Mouse (Mus musculus) ES-E14 (cell line): ENCODE measurements around the gene Abca12. TPM values are rescaled to one million over a fixed set of nuclear protein-coding genes. Genes with fewer than 3 reads are reported as not detected.

Experiments used
- DNase-seq: peaks from one replicate; pipeline ENCODE4 v3.0.0-alpha.2; 2013; ENCODE audit warnings: low read depth, low spot score
- H3K27ac ChIP-seq: 2 replicates; pipeline ENCODE4 v1.5.1; 2012; ENCODE audit warnings: low read depth, mild to moderate bottlenecking, low read length, moderate library complexity, mixed read lengths; ENCODE audit not compliant: poor library complexity, insufficient read depth, severe bottlenecking
- H3K36me3 ChIP-seq: 2 replicates; pipeline ENCODE4 v1.6.1; 2012; ENCODE audit warnings: mild to moderate bottlenecking, low read length, moderate library complexity, mixed read lengths; ENCODE audit not compliant: control insufficient read depth, poor library complexity, insufficient read depth, severe bottlenecking
- H3K4me1 ChIP-seq, 2 experiments: fragments of 150-350 bp in 1 of 2; sonication (generic) in 1 of 2; 2 replicates each; pipeline ENCODE4 v1.6.1; 2012; ENCODE audit warnings: low read length in 2 of 2, mild to moderate bottlenecking in 1 of 2, mixed read lengths in 1 of 2; ENCODE audit not compliant: control insufficient read depth in 2 of 2, insufficient read depth in 2 of 2, poor library complexity in 1 of 2
- H3K4me3 ChIP-seq, 2 experiments: fragments of 150-350 bp in 1 of 2; sonication (generic) in 1 of 2; 2 replicates each; pipeline ENCODE4 v1.5.1; 2012; ENCODE audit warnings: low read length in 2 of 2, low read depth in 1 of 2, mild to moderate bottlenecking in 1 of 2, mixed read lengths in 1 of 2; ENCODE audit not compliant: insufficient read depth in 1 of 2, poor library complexity in 1 of 2, severe bottlenecking in 1 of 2
- H3K9ac ChIP-seq: 2 replicates; pipeline ENCODE4 v1.6.1; 2012; ENCODE audit warnings: low read depth, mild to moderate bottlenecking, low read length, mixed read lengths; ENCODE audit not compliant: poor library complexity, insufficient read depth, severe bottlenecking
- H3K9me3 ChIP-seq: fragments of 150-350 bp; sonication (generic); 2 replicates; pipeline ENCODE4 v1.6.1; 2012; ENCODE audit warnings: low read depth, mild to moderate bottlenecking, low read length; ENCODE audit not compliant: control insufficient read depth, insufficient read depth
- CHD2 ChIP-seq: IDR thresholded peaks from 2 replicates; pipeline ENCODE4 v1.6.1; 2014; ENCODE audit warnings: mild to moderate bottlenecking, low read depth, low read length, inconsistent platforms
- HCFC1 ChIP-seq: IDR thresholded peaks from 2 replicates; pipeline ENCODE4 v1.6.1; 2012; ENCODE audit warnings: low read length, inconsistent platforms, borderline replicate concordance; ENCODE audit not compliant: insufficient read depth
- MAFK ChIP-seq: IDR thresholded peaks from 2 replicates; pipeline ENCODE4 v1.6.1; 2014; ENCODE audit warnings: mild to moderate bottlenecking, low read depth, low read length, inconsistent platforms; ENCODE audit not compliant: insufficient read depth
- ZC3H11A ChIP-seq: IDR thresholded peaks from 2 replicates; pipeline ENCODE4 v1.6.1; 2012; ENCODE audit warnings: low read depth, mild to moderate bottlenecking, inconsistent platforms, low read length, borderline replicate concordance
- ZNF384 ChIP-seq: IDR thresholded peaks from 2 replicates; pipeline ENCODE4 v1.6.1; 2012; ENCODE audit warnings: low read depth, low read length, inconsistent platforms
- in situ Hi-C, 2 experiments: fragments of 600-800 bp; cut with MboI; formaldehyde crosslinking; loops; one replicate each; pipeline ENCODE4 v1.15.1; 2025; ENCODE audit warnings: low sequenced_read_pairs in 2 of 2, inconsistent platforms in 1 of 2; ENCODE audit not compliant: unreplicated experiment in 2 of 2
- total RNA-seq: library from RNA; depleted of rRNA; stranded (reverse); fragments of 300-350 nt; gene quantifications from 2 replicates; pipeline ENCODE4 v1.2.3, GENCODE M21; 2012

Abca12 gene
- total RNA-seq, 1 experiment, result 0.31 TPM

- in situ Hi-C loops, result no loop called here
- DNase-seq, result no peak
- TF ChIP-seq HCFC1 (no peak), CHD2 (no peak), ZC3H11A (no peak), MAFK (no peak), ZNF384 (no peak)
Observed at GRCm38 (mm10) chr1:71310614-71311013, 104.1 kb downstream of the Abca12 start.

DNA sequence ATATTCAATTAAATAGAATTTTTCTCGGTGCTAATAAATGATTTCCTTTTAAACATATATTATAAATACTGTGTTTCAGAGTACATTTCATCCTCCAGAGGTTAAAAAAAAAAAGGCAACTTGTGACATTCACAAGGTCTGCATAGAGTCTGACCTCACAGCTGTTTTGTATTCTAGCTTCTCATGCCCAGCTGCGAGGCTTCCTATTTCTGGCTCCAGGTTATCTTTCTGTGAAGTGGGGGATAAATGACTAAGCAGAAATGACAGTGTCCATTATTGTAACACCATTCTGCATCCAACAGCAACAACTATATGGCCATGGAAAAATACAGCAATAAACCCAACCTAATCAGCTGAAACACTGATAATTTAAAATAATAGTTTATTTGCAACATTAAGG is 107.3 kb downstream of the Abca12 start:
- in situ Hi-C loops, result no loop called here
- no peak for DNase-seq

More at GRCm38 (mm10) chr1:71310614-71311013, 104.1 kb downstream of the Abca12 start:
- Histone ChIP-seq H3K27ac (no peak overlapping the region), H3K9me3 (no peaks in the 10 kb centered on the region), H3K4me3 (no peak overlapping the region), H3K4me1 (no peaks in the 10 kb centered on the region), H3K36me3 (no peaks in the 10 kb centered on the region), H3K9ac (no peak overlapping the region)

GRCm38 (mm10) chr1:71306196-71306595 is 108.5 kb downstream of the Abca12 start:
- Histone ChIP-seq H3K4me1 (no peaks in the 10 kb centered on the region), H3K36me3 (no peaks in the 10 kb centered on the region), H3K9ac (no peak overlapping the region), H3K9me3 (no peaks in the 10 kb centered on the region), H3K27ac (no peak overlapping the region), H3K4me3 (no peak overlapping the region)
- no peak for DNase-seq
- in situ Hi-C loops, result no loop called here
- TF ChIP-seq MAFK (no peak), ZNF384 (no peak), ZC3H11A (no peak), CHD2 (no peak), HCFC1 (no peak)

More for the DNA sequence above, 107.3 kb downstream of the Abca12 start:
- H3K9me3 ChIP-seq, result no peaks in the 10 kb centered on the region
- no peaks in the 10 kb centered on the region for H3K36me3 ChIP-seq
- H3K4me3 ChIP-seq, result no peak overlapping the region
- TF ChIP-seq ZNF384, result no peak
- no peak for TF ChIP-seq MAFK
- no peak for TF ChIP-seq ZC3H11A
- TF ChIP-seq HCFC1, result no peak
- no peak for TF ChIP-seq CHD2
- no peaks in the 10 kb centered on the region for H3K4me1 ChIP-seq
- no peak overlapping the region for H3K9ac ChIP-seq
- no peak overlapping the region for H3K27ac ChIP-seq

- no peak for DNase-seq
- no peaks in the 10 kb centered on the region for H3K9me3 ChIP-seq
- no peak overlapping the region for H3K27ac ChIP-seq
- no peak overlapping the region for H3K9ac ChIP-seq
- TF ChIP-seq ZC3H11A (no peak), HCFC1 (no peak), MAFK (no peak), ZNF384 (no peak), CHD2 (no peak)
- no peak overlapping the region for H3K4me3 ChIP-seq
- H3K36me3 ChIP-seq, result no peaks in the 10 kb centered on the region
- in situ Hi-C loops, result no loop called here
- no peaks in the 10 kb centered on the region for H3K4me1 ChIP-seq
Observed at GRCm38 (mm10) chr1:71304588-71304987, 110.1 kb downstream of the Abca12 start.

GRCm38 (mm10) chr1:71297021-71297420 is 117.7 kb downstream of the Abca12 start:
- H3K27ac ChIP-seq, result no peak overlapping the region
- TF ChIP-seq MAFK (no peak), ZNF384 (no peak), CHD2 (no peak), ZC3H11A (no peak), HCFC1 (no peak)
- DNase-seq, result no peak
- H3K4me1 ChIP-seq, result no peaks in the 10 kb centered on the region
- H3K9me3 ChIP-seq, result no peaks in the 10 kb centered on the region
- H3K36me3 ChIP-seq, result no peaks in the 10 kb centered on the region
- no peak overlapping the region for H3K4me3 ChIP-seq
- no peak overlapping the region for H3K9ac ChIP-seq
- in situ Hi-C loops, result loop anchor here in 1 of 2 experiments (25.0 kb wide), 1 partner anchor 815 kb away; no protein-coding TSS in a partner anchor
